Mouse (Mus musculus) testis, adult 2 months (tissue): Measurements from ENCODE around the gene Arid1b. TPM values are rescaled to one million over a fixed set of nuclear protein-coding genes. Genes with fewer than 3 reads are reported as not detected.

ENCODE experiments used
- H3K27ac ChIP-seq: fragments of 200-500 bp; 2 replicates; pipeline ENCODE4 v1.5.1; 2012; ENCODE audit warnings: low read depth, low read length; ENCODE audit not compliant: control insufficient read depth, insufficient read depth
- H3K27me3 ChIP-seq: fragments of 200-500 bp; 2 replicates; pipeline ENCODE4 v1.6.1; 2012; ENCODE audit warnings: mild to moderate bottlenecking, low read length, moderate library complexity; ENCODE audit not compliant: control insufficient read depth, insufficient read depth
- H3K36me3 ChIP-seq: fragments of 200-500 bp; 2 replicates; pipeline ENCODE4 v1.6.1; 2012; ENCODE audit warnings: mild to moderate bottlenecking, low read length; ENCODE audit not compliant: control insufficient read depth, insufficient read depth
- H3K4me1 ChIP-seq: fragments of 200-500 bp; 2 replicates; pipeline ENCODE4 v1.6.1; 2012; ENCODE audit warnings: low read length; ENCODE audit not compliant: control insufficient read depth, insufficient read depth
- H3K4me3 ChIP-seq: fragments of 200-500 bp; 2 replicates; pipeline ENCODE4 v1.5.1; 2012; ENCODE audit warnings: low read depth, mild to moderate bottlenecking, low read length, moderate library complexity, mixed read lengths; ENCODE audit not compliant: control insufficient read depth
- CTCF ChIP-seq: fragments of 200-500 bp; IDR thresholded peaks from 2 replicates; pipeline ENCODE4 v1.5.1; 2012; ENCODE audit warnings: low read depth, mild to moderate bottlenecking, inconsistent platforms, low read length, moderate library complexity; ENCODE audit not compliant: control insufficient read depth, insufficient read depth, insufficient replicate concordance
- POLR2A ChIP-seq: fragments of 200-500 bp; IDR thresholded peaks from 2 replicates; pipeline ENCODE4 v1.6.1; 2012; ENCODE audit warnings: low read depth, mild to moderate bottlenecking, inconsistent platforms, low read length, moderate library complexity; ENCODE audit not compliant: control insufficient read depth
- polyA plus RNA-seq: library from polyadenylated mRNA; depleted of rRNA; stranded (reverse); fragments of >200 nt; gene quantifications from 2 replicates; pipeline ENCODE4 v1.2.3, GENCODE M21; 2012

Gene Arid1b
- polyA plus RNA-seq, 1 experiment, result 5.2 TPM

- TF ChIP-seq CTCF, result no peak
- no peak for TF ChIP-seq POLR2A
- H3K4me1 ChIP-seq, result no peaks in the 10 kb centered on the region; the same call in 1 of the 2 replicates
- H3K36me3 ChIP-seq, result no peaks in the 10 kb centered on the region
- H3K27me3 ChIP-seq, result no peaks in the 10 kb centered on the region
- H3K27ac ChIP-seq, result no peak overlapping the region
- no peak overlapping the region for H3K4me3 ChIP-seq
Observed at GRCm38 (mm10) chr17:5143735-5144439, 149.8 kb downstream of the Arid1b start.

DNA sequence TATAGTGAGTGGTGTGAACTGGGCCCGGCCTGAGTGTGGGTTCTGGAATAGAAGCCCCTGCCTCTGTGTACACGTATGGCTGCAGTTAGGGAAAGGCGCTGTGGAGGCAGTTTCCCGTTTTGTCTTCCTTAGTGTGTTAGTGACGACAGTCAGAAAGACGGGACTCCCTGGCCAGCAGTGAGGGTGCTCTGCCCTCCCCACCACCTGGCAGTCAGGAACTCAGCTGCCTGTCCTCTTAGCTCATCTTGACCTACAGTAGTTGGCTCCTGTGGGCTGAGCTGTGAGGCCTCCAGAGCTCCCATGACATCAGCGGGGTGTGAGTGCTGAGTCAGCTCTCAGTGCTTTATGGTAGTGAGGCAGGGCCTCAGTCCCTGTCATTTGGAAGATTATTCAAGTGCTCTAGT, 156.5 kb downstream of the Arid1b start:
- Histone ChIP-seq H3K4me1 (no peaks in the 10 kb centered on the region), H3K4me3 (no peak overlapping the region), H3K36me3 (no peaks in the 10 kb centered on the region), H3K27ac (no peak overlapping the region), H3K27me3 (no peaks in the 10 kb centered on the region)
- TF ChIP-seq CTCF, result no peak
- no peak for TF ChIP-seq POLR2A

DNA sequence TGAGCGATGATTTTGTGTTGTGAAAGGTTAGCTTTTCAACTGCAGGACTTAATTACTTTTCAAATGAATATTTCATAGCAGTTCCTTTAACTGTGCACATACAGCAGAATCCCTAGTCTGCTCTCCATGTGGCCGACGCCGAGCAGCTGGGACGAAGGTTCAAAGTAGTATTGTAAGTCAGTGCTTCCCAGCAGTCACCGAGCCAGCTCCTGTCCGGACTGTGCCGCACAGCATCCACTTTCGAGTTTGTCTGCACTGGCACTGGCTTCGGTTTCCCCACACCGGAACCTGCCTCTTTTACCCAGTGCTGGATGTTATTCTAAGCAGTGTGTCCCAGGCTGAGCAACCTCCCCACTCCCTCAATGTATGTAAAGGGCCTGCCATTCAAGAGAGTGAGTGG, 157.7 kb downstream of the Arid1b start:
- no peaks in the 10 kb centered on the region for H3K4me1 ChIP-seq
- no peak for TF ChIP-seq POLR2A
- no peak for TF ChIP-seq CTCF
- H3K36me3 ChIP-seq, result no peaks in the 10 kb centered on the region
- H3K27me3 ChIP-seq, result no peaks in the 10 kb centered on the region
- H3K4me3 ChIP-seq, result no peak overlapping the region
- H3K27ac ChIP-seq, result no peak overlapping the region

- TF ChIP-seq CTCF (no peak), POLR2A (no peak)
- Histone ChIP-seq H3K27ac (no peak overlapping the region), H3K27me3 (no peaks in the 10 kb centered on the region)
Observed at GRCm38 (mm10) chr17:5153461-5153860, 159.3 kb downstream of the Arid1b start.

DNA sequence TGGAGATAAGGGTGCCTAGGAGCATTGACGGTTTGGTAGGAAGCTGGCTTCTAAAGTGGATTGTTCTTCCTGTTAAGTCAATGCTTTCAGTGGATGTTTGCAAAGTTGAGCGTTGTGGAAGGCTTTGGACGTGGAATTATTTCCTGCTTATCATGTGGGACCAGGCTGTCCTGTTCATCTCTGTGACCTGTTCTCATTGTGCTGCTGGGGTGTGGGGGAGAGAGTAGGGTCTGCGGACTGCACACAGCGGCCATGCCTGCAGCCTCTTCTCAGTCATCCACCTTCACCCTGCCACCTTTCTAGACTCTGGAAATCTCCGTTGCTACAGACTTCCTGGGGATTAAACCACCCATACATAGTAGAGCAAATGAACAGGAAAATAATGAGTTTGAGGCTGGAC, 160.2 kb downstream of the Arid1b start:
- no peaks in the 10 kb centered on the region for H3K4me1 ChIP-seq
- no peak for TF ChIP-seq CTCF
- TF ChIP-seq POLR2A, result no peak
- H3K27ac ChIP-seq, result no peak overlapping the region
- no peak overlapping the region for H3K4me3 ChIP-seq
- H3K27me3 ChIP-seq, result no peaks in the 10 kb centered on the region
- H3K36me3 ChIP-seq, result no peaks in the 10 kb centered on the region

More at GRCm38 (mm10) chr17:5153461-5153860, 159.3 kb downstream of the Arid1b start:
- Histone ChIP-seq H3K4me1 (no peaks in the 10 kb centered on the region), H3K4me3 (no peak overlapping the region), H3K36me3 (no peaks in the 10 kb centered on the region)

GRCm38 (mm10) chr17:5157609-5158008, 163.5 kb downstream of the Arid1b start:
- TF ChIP-seq POLR2A (no peak), CTCF (no peak)
- H3K27ac ChIP-seq, result no peak overlapping the region

GRCm38 (mm10) chr17:5162525-5162924, 168.4 kb downstream of the Arid1b start:
- Histone ChIP-seq H3K4me3 (no peak overlapping the region), H3K4me1 (no peaks in the 10 kb centered on the region), H3K27me3 (no peaks in the 10 kb centered on the region), H3K27ac (no peak overlapping the region), H3K36me3 (no peaks in the 10 kb centered on the region)
- TF ChIP-seq POLR2A (no peak), CTCF (no peak)

More at GRCm38 (mm10) chr17:5157609-5158008, 163.5 kb downstream of the Arid1b start:
- H3K4me1 ChIP-seq, result no peaks in the 10 kb centered on the region
- H3K36me3 ChIP-seq, result no peaks in the 10 kb centered on the region
- no peak overlapping the region for H3K4me3 ChIP-seq
- H3K27me3 ChIP-seq, result no peaks in the 10 kb centered on the region
